Mouse (Mus musculus): Measurements from ENCODE around the gene Ccnd2. TPM values are rescaled to one million over a fixed set of nuclear protein-coding genes. Genes with fewer than 3 reads are reported as not detected.
A peak's percentile ranks its signal among the peaks of the same experiment; 100 is the strongest.

The Ccnd2 gene
- polyA plus RNA-seq, 1 experiment from 2014 or later, result 286 TPM

DNA sequence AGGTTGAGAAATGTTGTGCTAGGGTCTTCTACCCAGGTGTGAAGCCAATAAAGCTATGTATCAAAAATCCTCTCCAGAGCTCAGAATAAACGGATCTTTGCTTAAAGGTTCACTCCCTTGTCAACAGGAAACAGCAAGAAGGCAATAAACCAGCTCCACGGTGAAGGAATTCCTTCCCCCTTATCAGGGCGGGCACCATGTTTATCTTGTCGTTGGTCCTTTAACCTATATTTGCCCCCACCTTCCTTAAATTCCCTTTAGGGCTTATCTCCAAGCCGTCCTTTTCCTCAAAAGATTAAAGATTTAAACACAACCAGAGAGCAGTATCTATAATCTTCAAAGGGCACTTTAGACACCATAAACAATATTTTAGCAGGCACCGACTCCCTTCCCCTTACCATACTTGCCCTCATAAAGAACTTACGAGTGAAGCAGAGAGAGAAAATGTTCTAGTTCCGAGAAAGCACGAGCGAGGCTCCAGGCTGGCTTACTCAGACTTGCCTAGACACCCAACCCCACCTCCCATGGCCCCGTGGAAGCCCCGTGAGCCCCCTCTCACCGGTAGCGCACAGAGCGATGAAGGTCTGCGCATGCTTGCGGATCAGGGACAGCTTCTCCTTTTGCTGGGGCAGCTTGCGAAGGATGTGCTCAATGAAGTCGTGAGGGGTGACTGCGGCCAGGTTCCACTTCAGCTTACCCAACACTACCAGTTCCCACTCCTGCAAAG, 6.4 kb downstream of the Ccnd2 start:
- Histone ChIP-seq H3K4me3 (ENCODE audit: low read depth, low read length) (no peak overlapping the region), H3K4me1 (ENCODE audit: insufficient read depth, low read depth, low read length) (peaks cover 5% of the 10 kb centered on the region; the same call in 1 of the 2 replicates), H3K9me3 (ENCODE audit: low read length) (no peaks in the 10 kb centered on the region), H3K4me2 (replicated peaks; ENCODE audit: low read depth, low read length) (no peak overlapping the region), H3K27ac (ENCODE audit: low read length) (no peak overlapping the region), H3K27me3 (replicated peaks; ENCODE audit: insufficient read depth, low read length) (no peaks in the 10 kb centered on the region), H3K36me3 (ENCODE audit: insufficient read depth, low read length) (no peaks in the 10 kb centered on the region), H3K9ac (replicated peaks; ENCODE audit: low read depth) (no peak overlapping the region)
- no peak for TF ChIP-seq EP300 (IDR thresholded peaks at IDR 0.05)
- TF ChIP-seq CTCF (IDR thresholded peaks at IDR 0.05), result no peak
- no peak for ATAC-seq
- WGBS, result 49% methylated on average over 20 of the region's 20 CpGs
- DNase-seq (ENCODE audit: low spot score), result peak; percentile 19

DNA sequence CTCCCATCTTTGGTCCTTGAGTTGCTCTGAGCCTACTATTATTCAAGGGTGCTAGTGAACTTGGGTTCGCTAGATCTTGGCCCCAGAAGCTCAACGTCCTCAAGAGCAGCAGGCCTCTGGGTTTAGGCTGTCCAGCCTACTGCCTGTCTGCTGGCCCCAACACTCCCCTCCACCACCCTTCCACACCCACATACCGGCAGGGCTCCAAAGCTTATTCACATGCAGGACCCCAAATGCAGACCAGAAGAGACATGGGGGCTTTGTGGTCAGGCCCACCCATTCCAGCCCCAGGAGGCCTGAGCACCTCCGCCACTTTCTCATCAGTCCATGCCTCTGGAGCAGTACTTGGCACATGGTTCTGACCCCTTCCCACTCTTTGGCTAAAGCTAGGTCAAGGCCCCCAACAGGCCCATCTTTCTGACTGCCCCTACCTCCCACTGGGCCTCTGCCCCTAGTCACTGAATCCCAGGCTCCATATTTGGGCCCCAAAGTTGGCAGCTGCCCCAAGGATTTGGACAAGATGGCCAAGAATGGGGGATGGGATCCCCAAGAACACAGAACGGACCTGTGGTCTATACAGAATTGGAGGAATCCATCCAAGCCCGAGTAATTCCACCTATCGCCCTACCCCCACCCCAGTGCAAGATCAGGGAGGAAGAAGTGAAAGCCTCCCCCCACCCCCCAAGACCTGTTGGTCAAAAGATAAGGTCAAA, 8.3 kb downstream of the Ccnd2 start:
- Histone ChIP-seq H3K27ac (ENCODE audit: low read length) (no peak overlapping the region), H3K4me1 (ENCODE audit: insufficient read depth, low read depth, low read length) (no peaks in the 10 kb centered on the region), H3K36me3 (ENCODE audit: insufficient read depth, low read length) (no peaks in the 10 kb centered on the region), H3K9ac (replicated peaks; ENCODE audit: low read depth) (no peak overlapping the region), H3K27me3 (replicated peaks; ENCODE audit: insufficient read depth, low read length) (no peaks in the 10 kb centered on the region), H3K4me2 (replicated peaks; ENCODE audit: low read depth, low read length) (no peak overlapping the region), H3K9me3 (ENCODE audit: low read length) (no peaks in the 10 kb centered on the region), H3K4me3 (ENCODE audit: low read depth, low read length) (no peak overlapping the region)
- WGBS, result 82% methylated on average over 7 of the region's 7 CpGs
- DNase-seq (ENCODE audit: low spot score) (no peak), ATAC-seq (no peak)
- TF ChIP-seq CTCF (IDR thresholded peaks at IDR 0.05), result no peak
- TF ChIP-seq EP300 (IDR thresholded peaks at IDR 0.05), result no peak

DNA sequence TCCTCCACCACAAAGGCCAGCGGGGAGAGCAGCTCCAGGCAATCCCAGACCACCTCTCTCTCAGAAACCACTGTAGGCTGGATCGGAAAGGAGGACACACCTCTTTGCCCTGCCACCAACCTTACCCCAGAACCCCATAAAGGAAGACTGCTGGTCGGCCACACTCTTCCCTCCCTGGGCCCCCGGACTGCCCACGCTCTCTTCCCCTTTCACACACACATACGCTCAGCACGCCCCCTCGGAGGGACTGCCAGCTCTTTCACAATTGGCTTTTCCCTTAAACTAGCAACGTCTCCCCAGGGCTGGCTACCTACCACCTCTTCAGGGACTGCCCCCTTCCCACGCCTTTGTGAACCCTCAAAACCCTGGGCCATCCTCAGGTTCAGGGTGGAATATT, 8.9 kb downstream of the Ccnd2 start:
- no peak overlapping the region for H3K4me2 ChIP-seq (replicated peaks; ENCODE audit: low read depth, low read length)
- ATAC-seq (no peak), DNase-seq (ENCODE audit: low spot score) (peak; percentile 15)
- no peak overlapping the region for H3K4me3 ChIP-seq (ENCODE audit: low read depth, low read length)
- WGBS, result 74% methylated on average over 10 of the region's 10 CpGs
- no peaks in the 10 kb centered on the region for H3K27me3 ChIP-seq (replicated peaks; ENCODE audit: insufficient read depth, low read length)
- TF ChIP-seq CTCF (IDR thresholded peaks at IDR 0.05), result no peak
- no peak for TF ChIP-seq EP300 (IDR thresholded peaks at IDR 0.05)
- no peaks in the 10 kb centered on the region for H3K36me3 ChIP-seq (ENCODE audit: insufficient read depth, low read length)
- H3K9ac ChIP-seq (replicated peaks; ENCODE audit: low read depth), result no peak overlapping the region
- no peak overlapping the region for H3K27ac ChIP-seq (ENCODE audit: low read length)
- H3K4me1 ChIP-seq (ENCODE audit: insufficient read depth, low read depth, low read length), result no peaks in the 10 kb centered on the region
- no peaks in the 10 kb centered on the region for H3K9me3 ChIP-seq (ENCODE audit: low read length)

DNA sequence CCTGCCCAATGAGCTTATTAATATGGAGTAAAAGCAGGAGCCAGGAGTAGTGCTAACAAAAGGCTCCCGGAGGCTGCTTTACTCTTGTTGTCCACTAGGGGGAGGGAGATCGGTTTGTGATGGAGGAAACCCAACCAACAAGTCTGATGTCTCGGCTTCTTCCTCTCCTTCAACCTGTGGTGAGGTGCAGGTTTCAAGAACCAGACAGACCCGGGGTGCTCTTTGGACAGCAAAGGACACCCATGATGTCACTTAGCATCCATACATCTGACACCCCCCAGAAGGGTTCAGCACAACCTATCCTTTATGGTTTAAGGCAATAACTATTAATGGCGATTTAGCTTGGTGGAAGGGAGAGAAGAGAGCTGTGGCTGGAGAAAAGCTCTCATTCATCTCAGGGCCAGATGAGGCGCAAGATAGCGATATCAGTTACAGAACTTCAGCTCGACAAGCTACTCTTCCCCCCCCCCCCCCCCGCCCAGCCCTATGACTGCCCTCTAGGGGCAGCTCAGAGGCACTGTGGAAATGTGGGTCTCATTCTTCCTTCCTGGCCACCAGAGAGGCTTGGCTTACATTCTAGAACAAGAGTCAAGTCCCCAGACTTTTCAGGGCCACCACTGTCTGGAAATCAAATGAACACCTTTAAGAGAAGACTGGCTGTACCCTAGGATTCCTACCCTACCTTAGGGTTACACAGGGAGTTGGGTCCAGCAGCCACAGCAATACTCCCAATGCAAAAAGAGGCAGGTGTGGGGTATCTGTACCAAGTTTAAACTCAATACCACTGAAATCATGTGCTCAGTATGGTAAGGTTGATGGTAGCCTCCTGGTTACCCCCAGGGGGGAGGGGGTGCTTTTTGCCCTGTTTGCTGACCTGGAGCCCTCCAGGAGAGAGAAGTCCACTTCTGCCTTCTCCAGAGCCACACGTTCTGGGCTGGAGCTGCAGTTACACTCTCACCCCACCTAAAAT, 9.6 kb downstream of the Ccnd2 start:
- Histone ChIP-seq H3K27ac (ENCODE audit: low read length) (no peak overlapping the region), H3K36me3 (ENCODE audit: insufficient read depth, low read length) (0 out of 2 replicates have a peak, but pooled peaks cover under 1% of the 10 kb centered on the region), H3K4me2 (replicated peaks; ENCODE audit: low read depth, low read length) (0 out of 2 replicates have a peak overlapping the region, but pooled peaks have one; percentile 25), H3K4me3 (ENCODE audit: low read depth, low read length) (no peak overlapping the region), H3K9me3 (ENCODE audit: low read length) (no peaks in the 10 kb centered on the region), H3K27me3 (replicated peaks; ENCODE audit: insufficient read depth, low read length) (no peaks in the 10 kb centered on the region), H3K9ac (replicated peaks; ENCODE audit: low read depth) (no peak overlapping the region), H3K4me1 (ENCODE audit: insufficient read depth, low read depth, low read length) (no peaks in the 10 kb centered on the region)
- ATAC-seq (peak; percentile 55), DNase-seq (ENCODE audit: low spot score) (peak; percentile 82)
- TF ChIP-seq EP300 (IDR thresholded peaks at IDR 0.05) (no peak), CTCF (IDR thresholded peaks at IDR 0.05) (peak; percentile 80)
- WGBS, result 18% methylated on average over 9 of the region's 10 CpGs

GRCm38 (mm10) chr6:127138962-127139361, 13.0 kb downstream of the Ccnd2 start:
- Histone ChIP-seq H3K9me3 (ENCODE audit: low read length) (no peaks in the 10 kb centered on the region), H3K4me2 (replicated peaks; ENCODE audit: low read depth, low read length) (no peak overlapping the region), H3K9ac (replicated peaks; ENCODE audit: low read depth) (no peak overlapping the region), H3K27me3 (replicated peaks; ENCODE audit: insufficient read depth, low read length) (no peaks in the 10 kb centered on the region), H3K4me3 (ENCODE audit: low read depth, low read length) (no peak overlapping the region), H3K27ac (ENCODE audit: low read length) (no peak overlapping the region), H3K4me1 (ENCODE audit: insufficient read depth, low read depth, low read length) (no peaks in the 10 kb centered on the region), H3K36me3 (ENCODE audit: insufficient read depth, low read length) (0 out of 2 replicates have a peak, but pooled peaks cover 2% of the 10 kb centered on the region)
- no peak for DNase-seq (ENCODE audit: low spot score)
- 92% methylated on average over 11 of the region's 11 CpGs for WGBS
- TF ChIP-seq EP300 (IDR thresholded peaks at IDR 0.05) (no peak), CTCF (IDR thresholded peaks at IDR 0.05) (no peak)
- no peak for ATAC-seq
